Mouse (Mus musculus): ENCODE measurements around the gene Mboat1. TPM values are rescaled to one million over a fixed set of nuclear protein-coding genes. Genes with fewer than 3 reads are reported as not detected.

The Mboat1 gene
- polyA plus RNA-seq, 1 experiment from 2014 or later, result 1.6 TPM

- H3K4me1 ChIP-seq (replicated peaks), result no peaks in the 10 kb centered on the region
- WGBS (ENCODE audit: insufficient replicate concordance), result 63% methylated on average over 12 of the region's 12 CpGs
Observed at GRCm38 (mm10) chr13:30217588-30218371, 81.5 kb downstream of the Mboat1 start.

GRCm38 (mm10) chr13:30219597-30219996, 83.3 kb downstream of the Mboat1 start:
- Histone ChIP-seq H3K27ac (replicated peaks) (no peak overlapping the region), H3K4me1 (replicated peaks) (no peaks in the 10 kb centered on the region), H3K9me3 (replicated peaks) (no peaks in the 10 kb centered on the region), H3K36me3 (replicated peaks) (no peaks in the 10 kb centered on the region), H3K4me2 (no peak overlapping the region), H3K9ac (no peak overlapping the region), H3K27me3 (no peaks in the 10 kb centered on the region), H3K4me3 (replicated peaks) (no peak overlapping the region)
- WGBS (ENCODE audit: insufficient replicate concordance), result 67% methylated on average over 7 of the region's 7 CpGs
- no peak for ATAC-seq (ENCODE audit: insufficient read depth)

More at GRCm38 (mm10) chr13:30217588-30218371, 81.5 kb downstream of the Mboat1 start:
- H3K36me3 ChIP-seq (replicated peaks), result no peaks in the 10 kb centered on the region
- no peak overlapping the region for H3K4me3 ChIP-seq (replicated peaks)
- no peak overlapping the region for H3K27ac ChIP-seq (replicated peaks)
- ATAC-seq (ENCODE audit: insufficient read depth), result no peak
- no peaks in the 10 kb centered on the region for H3K27me3 ChIP-seq
- H3K9ac ChIP-seq, result no peak overlapping the region
- H3K4me2 ChIP-seq, result no peak overlapping the region
- no peaks in the 10 kb centered on the region for H3K9me3 ChIP-seq (replicated peaks)

GRCm38 (mm10) chr13:30221316-30221715, 85.0 kb downstream of the Mboat1 start:
- Histone ChIP-seq H3K4me2 (no peak overlapping the region), H3K4me1 (replicated peaks) (no peaks in the 10 kb centered on the region), H3K4me3 (replicated peaks) (no peak overlapping the region), H3K9me3 (replicated peaks) (no peaks in the 10 kb centered on the region), H3K27me3 (no peaks in the 10 kb centered on the region), H3K27ac (replicated peaks) (no peak overlapping the region), H3K36me3 (replicated peaks) (no peaks in the 10 kb centered on the region), H3K9ac (no peak overlapping the region)
- 54% methylated on average over 3 of the region's 3 CpGs for WGBS (ENCODE audit: insufficient replicate concordance)
- ATAC-seq (ENCODE audit: insufficient read depth), result no peak

GRCm38 (mm10) chr13:30224114-30224513, 87.8 kb downstream of the Mboat1 start:
- H3K4me1 ChIP-seq (replicated peaks), result no peaks in the 10 kb centered on the region
- H3K4me3 ChIP-seq (replicated peaks), result no peak overlapping the region
- no peaks in the 10 kb centered on the region for H3K36me3 ChIP-seq (replicated peaks)
- no peak overlapping the region for H3K27ac ChIP-seq (replicated peaks)
- H3K27me3 ChIP-seq, result no peaks in the 10 kb centered on the region
- no peaks in the 10 kb centered on the region for H3K9me3 ChIP-seq (replicated peaks)
- WGBS (ENCODE audit: insufficient replicate concordance), result 70% methylated on average over 10 of the region's 10 CpGs
- no peak overlapping the region for H3K9ac ChIP-seq
- ATAC-seq (ENCODE audit: insufficient read depth), result no peak
- H3K4me2 ChIP-seq, result no peak overlapping the region

- Histone ChIP-seq H3K36me3 (replicated peaks) (no peaks in the 10 kb centered on the region), H3K27ac (replicated peaks) (no peak overlapping the region), H3K4me2 (no peak overlapping the region), H3K27me3 (no peaks in the 10 kb centered on the region), H3K4me3 (replicated peaks) (no peak overlapping the region), H3K4me1 (replicated peaks) (no peaks in the 10 kb centered on the region), H3K9ac (no peak overlapping the region), H3K9me3 (replicated peaks) (no peaks in the 10 kb centered on the region)
- WGBS (ENCODE audit: insufficient replicate concordance), result 76% methylated on average over 6 of the region's 6 CpGs
- no peak for ATAC-seq (ENCODE audit: insufficient read depth)
Observed at GRCm38 (mm10) chr13:30224659-30225058, 88.4 kb downstream of the Mboat1 start.

GRCm38 (mm10) chr13:30228762-30229161, 92.5 kb downstream of the Mboat1 start:
- Histone ChIP-seq H3K27me3 (no peaks in the 10 kb centered on the region), H3K4me1 (replicated peaks) (no peaks in the 10 kb centered on the region), H3K9ac (no peak overlapping the region), H3K9me3 (replicated peaks) (no peaks in the 10 kb centered on the region), H3K4me2 (no peak overlapping the region), H3K4me3 (replicated peaks) (no peak overlapping the region), H3K36me3 (replicated peaks) (no peaks in the 10 kb centered on the region), H3K27ac (replicated peaks) (no peak overlapping the region)
- 63% methylated on average over 5 of the region's 5 CpGs for WGBS (ENCODE audit: insufficient replicate concordance)
- no peak for ATAC-seq (ENCODE audit: insufficient read depth)

GRCm38 (mm10) chr13:30229625-30230139, 93.4 kb downstream of the Mboat1 start:
- Histone ChIP-seq H3K36me3 (replicated peaks) (no peaks in the 10 kb centered on the region), H3K27ac (replicated peaks) (no peak overlapping the region)
- 70% methylated on average over 9 of the region's 9 CpGs for WGBS (ENCODE audit: insufficient replicate concordance)

GRCm38 (mm10) chr13:30235056-30235750, 98.9 kb downstream of the Mboat1 start:
- H3K9me3 ChIP-seq (replicated peaks), result no peaks in the 10 kb centered on the region
- no peak overlapping the region for H3K4me3 ChIP-seq (replicated peaks)
- no peaks in the 10 kb centered on the region for H3K36me3 ChIP-seq (replicated peaks)
- H3K27me3 ChIP-seq, result no peaks in the 10 kb centered on the region
- H3K9ac ChIP-seq, result no peak overlapping the region
- H3K4me1 ChIP-seq (replicated peaks), result no peaks in the 10 kb centered on the region
- H3K4me2 ChIP-seq, result no peak overlapping the region
- H3K27ac ChIP-seq (replicated peaks), result no peak overlapping the region
- 60% methylated on average over 11 of the region's 11 CpGs for WGBS (ENCODE audit: insufficient replicate concordance)
- no peak for ATAC-seq (ENCODE audit: insufficient read depth)

More at GRCm38 (mm10) chr13:30229625-30230139, 93.4 kb downstream of the Mboat1 start:
- Histone ChIP-seq H3K4me3 (replicated peaks) (no peak overlapping the region), H3K4me2 (no peak overlapping the region), H3K27me3 (no peaks in the 10 kb centered on the region), H3K4me1 (replicated peaks) (no peaks in the 10 kb centered on the region), H3K9ac (no peak overlapping the region), H3K9me3 (replicated peaks) (no peaks in the 10 kb centered on the region)
- no peak for ATAC-seq (ENCODE audit: insufficient read depth)

GRCm38 (mm10) chr13:30239396-30239795, 103.1 kb downstream of the Mboat1 start:
- no peaks in the 10 kb centered on the region for H3K27me3 ChIP-seq
- no peak overlapping the region for H3K4me2 ChIP-seq
- H3K4me1 ChIP-seq (replicated peaks), result no peaks in the 10 kb centered on the region
- no peak overlapping the region for H3K4me3 ChIP-seq (replicated peaks)
- 77% methylated on average over 6 of the region's 6 CpGs for WGBS (ENCODE audit: insufficient replicate concordance)
- no peak for ATAC-seq (ENCODE audit: insufficient read depth)
- no peaks in the 10 kb centered on the region for H3K36me3 ChIP-seq (replicated peaks)
- no peak overlapping the region for H3K27ac ChIP-seq (replicated peaks)
- H3K9ac ChIP-seq, result no peak overlapping the region
- no peaks in the 10 kb centered on the region for H3K9me3 ChIP-seq (replicated peaks)

GRCm38 (mm10) chr13:30245573-30245972, 109.3 kb downstream of the Mboat1 start:
- Histone ChIP-seq H3K36me3 (replicated peaks) (no peaks in the 10 kb centered on the region), H3K9ac (no peak overlapping the region), H3K27ac (replicated peaks) (no peak overlapping the region), H3K4me3 (replicated peaks) (no peak overlapping the region), H3K4me2 (no peak overlapping the region), H3K27me3 (no peaks in the 10 kb centered on the region), H3K9me3 (replicated peaks) (no peaks in the 10 kb centered on the region), H3K4me1 (replicated peaks) (no peaks in the 10 kb centered on the region)
- 84% methylated on average over 4 of the region's 4 CpGs for WGBS (ENCODE audit: insufficient replicate concordance)
- no peak for ATAC-seq (ENCODE audit: insufficient read depth)

GRCm38 (mm10) chr13:30250341-30250905, 114.1 kb downstream of the Mboat1 start:
- H3K4me1 ChIP-seq (replicated peaks), result no peaks in the 10 kb centered on the region
- 49% methylated on average over 5 of the region's 5 CpGs for WGBS (ENCODE audit: insufficient replicate concordance)

More at GRCm38 (mm10) chr13:30250341-30250905, 114.1 kb downstream of the Mboat1 start:
- no peak for ATAC-seq (ENCODE audit: insufficient read depth)
- H3K9ac ChIP-seq, result no peak overlapping the region
- no peak overlapping the region for H3K4me2 ChIP-seq
- H3K9me3 ChIP-seq (replicated peaks), result no peaks in the 10 kb centered on the region
- no peaks in the 10 kb centered on the region for H3K27me3 ChIP-seq
- H3K27ac ChIP-seq (replicated peaks), result no peak overlapping the region
- H3K4me3 ChIP-seq (replicated peaks), result no peak overlapping the region
- no peaks in the 10 kb centered on the region for H3K36me3 ChIP-seq (replicated peaks)
